Mouse (Mus musculus): ENCODE results near the gene Tspan31. TPM values are rescaled to one million over a fixed set of nuclear protein-coding genes. Genes with fewer than 3 reads are reported as not detected.

Gene Tspan31
- polyA plus RNA-seq, 1 experiment: 51.5 TPM

DNA sequence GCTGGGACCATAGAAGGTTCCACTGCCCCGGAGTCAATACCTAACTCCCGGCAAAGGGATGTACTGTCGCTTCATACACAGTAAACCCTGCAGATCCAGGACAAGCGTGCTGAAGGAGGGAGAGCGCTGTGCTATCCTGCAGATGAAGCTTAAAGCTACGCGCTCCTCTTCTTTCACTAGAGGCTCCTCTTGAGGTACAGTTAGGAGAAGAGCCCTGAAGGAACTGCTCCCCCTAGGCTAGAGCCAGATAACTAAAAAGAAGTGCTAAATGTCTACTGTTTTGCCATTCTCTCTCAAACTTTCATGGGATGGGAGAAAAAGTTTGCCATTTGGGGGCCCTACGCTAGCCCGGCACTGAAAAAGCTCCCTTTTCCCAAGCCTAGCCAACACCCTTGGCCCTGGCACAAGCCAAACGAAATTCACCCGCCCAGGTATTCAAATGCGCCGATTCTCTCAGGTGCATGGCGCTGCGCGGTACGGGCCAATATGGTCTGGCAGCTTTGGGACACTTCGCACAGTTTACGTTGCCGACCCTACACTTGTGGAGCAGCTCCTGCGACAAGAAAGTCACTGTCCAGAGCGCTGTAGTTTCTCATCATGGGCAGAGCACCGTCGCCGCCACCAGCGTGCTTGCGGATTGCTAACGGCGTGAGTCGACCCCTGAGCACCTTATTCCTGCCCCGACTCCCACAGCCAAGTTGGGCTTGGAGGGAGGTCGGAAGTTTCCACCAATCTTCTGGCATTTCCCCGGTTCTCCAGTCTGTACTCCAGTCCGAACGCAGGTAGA is 21.3 kb downstream of the Tspan31 start:
- Histone ChIP-seq H3K9me3 (no peaks in the 10 kb centered on the region), H3K36me3 (replicated peaks; ENCODE audit: low read length) (peaks cover 17% of the 10 kb centered on the region), H3K4me3 (replicated peaks) (peak overlapping the region; percentile 83), H3K27me3 (replicated peaks) (peaks cover 59% of the 10 kb centered on the region), H3K4me1 (peaks cover 48% of the 10 kb centered on the region)
- TF ChIP-seq FLI1 (IDR thresholded peaks at IDR 0.05; ENCODE audit: low read length): no peak
- no peak for TF ChIP-seq GATA1 (IDR thresholded peaks at IDR 0.05; ENCODE audit: borderline replicate concordance, low read length)

DNA sequence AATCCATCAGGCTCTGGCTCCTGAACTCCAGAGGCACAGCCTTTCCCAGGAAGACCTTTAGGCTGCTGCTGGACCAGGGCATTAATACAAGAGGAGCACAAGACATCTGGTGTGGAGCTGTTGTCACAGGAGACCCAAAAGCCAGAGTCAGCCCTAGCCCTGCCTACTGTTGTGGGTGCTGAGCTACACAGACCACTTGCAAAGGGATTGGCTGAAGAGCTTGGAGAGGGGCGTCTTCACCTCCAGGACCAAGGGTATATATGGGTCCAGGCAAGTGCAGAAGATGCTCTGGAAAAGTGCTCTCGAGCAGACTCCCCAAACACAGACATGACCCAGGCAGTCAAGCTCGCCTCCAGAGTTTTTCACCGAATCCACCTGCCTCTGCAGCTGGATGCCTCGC is 22.1 kb downstream of the Tspan31 start, which contains the start of gene Cyp27b1:
Cyp27b1 (plus strand) TSS at position 297 of the 400 bp plus-strand sequence.
- Histone ChIP-seq H3K27me3 (replicated peaks) (peaks cover 53% of the 10 kb centered on the region), H3K4me3 (replicated peaks) (peak within 1 kb of the TSS; percentile 83), H3K36me3 (replicated peaks; ENCODE audit: low read length) (peaks cover 22% of the 10 kb centered on the region)

DNA sequence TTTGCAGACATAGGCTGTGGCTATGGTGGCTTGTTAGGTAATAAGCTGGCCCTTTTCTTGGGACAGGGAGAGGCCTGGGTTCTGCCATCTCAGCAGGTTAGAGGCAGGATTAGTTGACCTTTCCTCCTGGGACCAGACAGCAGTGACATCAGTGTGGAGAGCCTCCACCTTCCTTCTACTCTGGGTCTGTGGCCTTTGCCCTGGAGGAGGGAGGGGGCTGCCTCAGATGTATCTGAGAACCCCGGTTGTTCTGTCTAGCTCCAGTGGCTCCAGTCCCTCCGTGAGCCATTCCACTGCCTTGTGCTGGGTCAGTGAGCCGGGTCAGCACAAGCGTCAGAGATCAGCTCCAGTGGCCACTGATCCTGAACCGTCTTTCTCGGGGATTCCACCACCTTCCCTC is 26.9 kb downstream of the Tspan31 start:
- Histone ChIP-seq H3K4me1 (peaks cover 42% of the 10 kb centered on the region), H3K36me3 (replicated peaks; ENCODE audit: low read length) (peaks cover 22% of the 10 kb centered on the region), H3K9me3 (no peaks in the 10 kb centered on the region), H3K27me3 (replicated peaks) (peaks cover 33% of the 10 kb centered on the region), H3K4me3 (replicated peaks) (no peak overlapping the region)
- TF ChIP-seq FLI1 (IDR thresholded peaks at IDR 0.05; ENCODE audit: low read length) (no peak), GATA1 (IDR thresholded peaks at IDR 0.05; ENCODE audit: borderline replicate concordance, low read length) (no peak)

More for the DNA sequence above, 22.1 kb downstream of the Tspan31 start, which contains the start of gene Cyp27b1:
- TF ChIP-seq GATA1 (IDR thresholded peaks at IDR 0.05; ENCODE audit: borderline replicate concordance, low read length) (no peak), FLI1 (IDR thresholded peaks at IDR 0.05; ENCODE audit: low read length) (no peak)
- Histone ChIP-seq H3K4me1 (peaks cover 55% of the 10 kb centered on the region), H3K9me3 (no peaks in the 10 kb centered on the region)

DNA sequence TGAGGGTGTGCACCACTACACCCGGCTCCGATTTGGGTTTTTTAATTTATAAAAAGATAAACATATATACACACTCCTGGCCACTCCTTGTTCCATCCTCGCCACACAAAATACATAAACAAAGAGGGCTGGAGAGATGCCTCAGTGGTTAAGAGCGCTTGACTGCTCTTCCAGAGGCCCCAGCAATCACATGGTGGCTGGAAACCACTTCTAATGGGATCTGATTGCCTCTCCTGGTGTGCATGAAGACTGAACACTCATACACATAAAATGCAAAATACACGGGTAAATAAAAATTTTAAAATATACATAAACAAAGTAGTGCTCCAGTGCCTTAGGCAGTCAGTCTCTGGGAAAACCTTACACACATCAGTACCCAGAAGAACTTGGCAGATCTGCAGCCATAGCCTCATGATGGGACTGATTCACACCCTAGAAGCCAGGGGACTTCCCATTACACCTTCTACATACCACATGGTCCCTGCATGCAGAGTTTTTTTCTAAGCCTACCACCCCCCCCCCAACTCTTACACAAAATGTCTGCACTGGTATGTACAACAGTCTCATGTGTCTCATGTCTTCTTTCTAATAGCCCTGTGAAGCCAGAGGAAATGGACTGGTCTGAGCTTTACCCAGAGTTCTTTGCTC is 27.5 kb downstream of the Tspan31 start:
- peaks cover 22% of the 10 kb centered on the region for H3K36me3 ChIP-seq (replicated peaks; ENCODE audit: low read length)
- H3K4me1 ChIP-seq: peaks cover 38% of the 10 kb centered on the region
- no peaks in the 10 kb centered on the region for H3K9me3 ChIP-seq
- H3K27me3 ChIP-seq (replicated peaks): peaks cover 31% of the 10 kb centered on the region
- no peak for TF ChIP-seq FLI1 (IDR thresholded peaks at IDR 0.05; ENCODE audit: low read length)
- TF ChIP-seq GATA1 (IDR thresholded peaks at IDR 0.05; ENCODE audit: borderline replicate concordance, low read length): no peak
- H3K4me3 ChIP-seq (replicated peaks): peak overlapping the region; percentile 94

DNA sequence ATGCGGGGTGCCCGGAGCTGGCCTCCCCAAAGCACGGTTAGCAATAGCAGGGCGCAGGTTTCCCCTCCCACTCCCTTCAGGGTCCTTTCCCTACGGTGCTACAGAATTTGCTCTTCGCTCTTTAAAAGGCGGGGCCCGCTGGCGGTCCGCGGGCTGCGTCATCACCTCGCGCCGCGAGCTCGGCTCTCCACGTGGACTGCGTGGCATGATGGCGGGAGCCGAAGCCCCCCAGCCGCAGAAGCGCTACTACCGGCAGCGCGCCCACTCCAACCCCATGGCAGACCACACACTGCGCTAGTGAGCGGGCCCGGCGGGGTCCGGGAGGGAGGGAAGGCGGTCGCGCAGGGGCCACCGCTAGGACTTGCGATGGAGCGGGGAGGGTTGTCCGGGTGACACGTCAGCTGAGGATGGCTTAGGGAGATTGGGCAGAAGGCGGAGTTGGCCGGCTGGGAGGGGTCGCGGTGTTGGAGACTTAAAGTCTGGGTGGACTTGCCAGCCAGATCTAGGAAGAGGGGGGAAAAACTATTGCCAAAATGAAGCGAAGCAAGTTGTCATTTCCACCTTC is 28.2 kb downstream of the Tspan31 start:
- peaks cover 38% of the 10 kb centered on the region for H3K4me1 ChIP-seq
- H3K4me3 ChIP-seq (replicated peaks): peak overlapping the region; percentile 94
- TF ChIP-seq GATA1 (IDR thresholded peaks at IDR 0.05; ENCODE audit: borderline replicate concordance, low read length) (no peak), FLI1 (IDR thresholded peaks at IDR 0.05; ENCODE audit: low read length) (no peak)
- H3K9me3 ChIP-seq: no peaks in the 10 kb centered on the region
- peaks cover 34% of the 10 kb centered on the region for H3K27me3 ChIP-seq (replicated peaks)
- H3K36me3 ChIP-seq (replicated peaks; ENCODE audit: low read length): peaks cover 22% of the 10 kb centered on the region

DNA sequence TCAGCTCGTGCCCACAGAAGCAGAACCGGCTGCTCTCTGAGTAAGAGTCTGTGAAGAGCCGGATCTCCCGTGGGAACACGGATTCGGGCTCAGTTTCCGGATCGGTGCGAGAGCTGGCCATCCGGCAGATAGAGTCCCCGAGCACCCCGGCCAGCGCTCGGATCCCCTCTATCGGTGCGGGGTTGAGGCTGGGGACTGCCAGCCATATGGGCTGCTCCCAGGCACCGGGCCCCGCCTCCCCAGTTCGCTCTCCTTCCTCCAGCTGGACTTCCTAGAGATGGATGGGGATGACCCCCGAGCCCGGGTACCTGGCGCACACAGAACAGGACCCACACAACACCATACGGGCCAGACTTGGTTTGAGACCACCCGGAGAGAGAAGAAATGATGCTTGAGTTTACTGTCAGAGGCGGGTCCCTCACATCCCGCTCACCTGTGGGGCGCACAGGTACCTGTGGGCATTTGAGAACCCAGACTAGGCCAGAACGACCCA is 28.7 kb downstream of the Tspan31 start, which contains the start of the genes Mettl1 and Eef1akmt3:
Mettl1 (plus strand) TSS at position 141 of the 493 bp plus-strand sequence.
Eef1akmt3 (minus strand) TSS at position 240 of the 493 bp plus-strand sequence.
- no peaks in the 10 kb centered on the region for H3K9me3 ChIP-seq
- peaks cover 38% of the 10 kb centered on the region for H3K4me1 ChIP-seq
- no peak for TF ChIP-seq GATA1 (IDR thresholded peaks at IDR 0.05; ENCODE audit: borderline replicate concordance, low read length)
- no peak for TF ChIP-seq FLI1 (IDR thresholded peaks at IDR 0.05; ENCODE audit: low read length)
- peak within 1 kb of the TSS; percentile 94 for H3K4me3 ChIP-seq (replicated peaks)
- H3K27me3 ChIP-seq (replicated peaks): peaks cover 35% of the 10 kb centered on the region
- H3K36me3 ChIP-seq (replicated peaks; ENCODE audit: low read length): peaks cover 18% of the 10 kb centered on the region

DNA sequence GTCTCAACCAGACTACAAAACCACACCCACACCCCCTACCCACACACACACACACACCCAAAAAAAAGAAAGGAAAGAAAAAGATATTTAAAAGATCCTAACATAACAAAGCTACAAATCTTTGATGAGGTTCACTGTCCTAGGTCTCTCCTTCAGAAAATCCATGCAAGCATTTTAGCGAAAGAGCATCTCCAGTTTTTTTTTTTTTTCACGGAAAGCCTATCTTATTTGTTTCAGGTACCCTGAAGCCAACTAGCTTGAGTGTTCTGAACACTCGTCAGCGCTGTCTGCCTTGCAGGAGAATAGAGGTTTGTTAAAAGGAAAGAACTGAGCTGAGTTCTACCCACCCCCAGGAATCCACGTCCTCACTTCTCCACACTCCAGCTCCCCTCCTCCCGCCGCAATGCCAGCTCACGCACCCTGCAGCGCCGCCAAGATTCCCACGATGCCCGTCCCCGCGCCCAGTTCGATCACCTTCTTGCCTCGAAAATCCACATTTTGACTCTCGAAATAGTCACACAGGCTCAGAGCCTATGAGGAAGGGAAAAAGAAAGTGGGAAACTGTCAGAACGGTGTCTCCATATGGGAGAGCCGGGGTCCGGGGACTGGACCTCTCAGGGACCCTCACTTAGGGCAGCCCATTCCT is 29.4 kb downstream of the Tspan31 start:
- peaks cover 14% of the 10 kb centered on the region for H3K36me3 ChIP-seq (replicated peaks; ENCODE audit: low read length)
- H3K4me3 ChIP-seq (replicated peaks): peak overlapping the region; percentile 94
- H3K4me1 ChIP-seq: peaks cover 35% of the 10 kb centered on the region
- no peaks in the 10 kb centered on the region for H3K9me3 ChIP-seq
- TF ChIP-seq FLI1 (IDR thresholded peaks at IDR 0.05; ENCODE audit: low read length): no peak
- no peak for TF ChIP-seq GATA1 (IDR thresholded peaks at IDR 0.05; ENCODE audit: borderline replicate concordance, low read length)
- peaks cover 40% of the 10 kb centered on the region for H3K27me3 ChIP-seq (replicated peaks)

DNA sequence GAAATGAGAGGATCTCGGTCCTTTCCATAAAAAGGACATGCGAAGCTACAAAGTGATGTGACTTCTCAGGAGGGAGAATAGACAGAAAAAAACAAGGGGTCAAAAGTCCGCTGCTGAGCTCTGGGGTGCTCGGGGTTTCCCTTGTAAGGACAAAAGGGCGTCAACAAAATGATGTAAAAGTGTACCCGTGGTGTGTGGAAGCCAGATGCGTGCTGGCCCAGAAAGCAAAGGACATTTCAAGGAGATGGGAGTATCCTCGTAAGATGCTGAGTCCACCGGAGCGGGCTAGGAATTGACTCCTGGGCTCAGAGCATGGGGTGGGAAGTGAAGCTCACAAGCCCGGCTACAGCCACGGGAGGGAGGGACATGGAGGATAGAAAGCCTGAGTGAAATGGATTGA is 32.4 kb downstream of the Tspan31 start:
- TF ChIP-seq FLI1 (IDR thresholded peaks at IDR 0.05; ENCODE audit: low read length) (no peak), GATA1 (IDR thresholded peaks at IDR 0.05; ENCODE audit: borderline replicate concordance, low read length) (no peak)
- Histone ChIP-seq H3K4me1 (peaks cover 25% of the 10 kb centered on the region), H3K36me3 (replicated peaks; ENCODE audit: low read length) (no peaks in the 10 kb centered on the region), H3K9me3 (no peaks in the 10 kb centered on the region), H3K27me3 (replicated peaks) (peaks cover 40% of the 10 kb centered on the region), H3K4me3 (replicated peaks) (no peak overlapping the region)

DNA sequence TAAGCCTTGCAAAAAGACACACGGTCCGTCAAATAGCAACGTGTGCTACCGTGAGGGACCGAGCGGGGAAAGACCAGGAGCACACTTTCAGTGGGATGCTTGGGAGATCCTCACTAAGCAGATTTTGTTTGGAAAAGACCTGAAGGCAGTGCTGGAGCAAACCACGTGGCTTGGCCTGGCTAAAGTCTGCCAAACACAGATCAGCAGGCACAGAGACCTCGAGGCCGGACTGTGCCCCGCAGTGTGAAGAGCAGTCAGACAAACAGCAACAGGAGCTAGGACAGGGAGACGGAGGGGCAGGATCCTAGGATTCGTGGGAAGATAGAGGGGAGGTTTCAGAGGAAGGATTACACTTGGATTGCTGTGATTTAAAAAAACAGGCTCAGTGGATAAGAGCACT is 33.8 kb downstream of the Tspan31 start:
- peaks cover 14% of the 10 kb centered on the region for H3K4me1 ChIP-seq
- H3K27me3 ChIP-seq (replicated peaks): peaks cover 37% of the 10 kb centered on the region
- H3K36me3 ChIP-seq (replicated peaks; ENCODE audit: low read length): no peaks in the 10 kb centered on the region
- no peak overlapping the region for H3K4me3 ChIP-seq (replicated peaks)
- no peak for TF ChIP-seq FLI1 (IDR thresholded peaks at IDR 0.05; ENCODE audit: low read length)
- no peak for TF ChIP-seq GATA1 (IDR thresholded peaks at IDR 0.05; ENCODE audit: borderline replicate concordance, low read length)
- no peaks in the 10 kb centered on the region for H3K9me3 ChIP-seq
